Mouse (Mus musculus) gastrocnemius, postnatal 14 days (tissue): ENCODE results near the gene Fbxw8. TPM values are rescaled to one million over a fixed set of nuclear protein-coding genes. Genes with fewer than 3 reads are reported as not detected.

ENCODE experiments used
- DNase-seq: peaks from one replicate; pipeline ENCODE4 v3.0.0; 2021; ENCODE audit warnings: mixed read lengths
- intact Hi-C: fragments of 180-260 bp; cut with DNase I; formaldehyde crosslinking; loops from one replicate; pipeline ENCODE4 v1.15.1; 2025; ENCODE audit warnings: low total_unique reads
- total RNA-seq, 2 experiments: library from RNA; stranded (reverse); gene quantifications; 2 replicates each; pipeline ENCODE4 v1.2.3; 2021

Gene Fbxw8
- total RNA-seq, 2 experiments from 2014 or later: 24.0 to 27.1 TPM

DNA sequence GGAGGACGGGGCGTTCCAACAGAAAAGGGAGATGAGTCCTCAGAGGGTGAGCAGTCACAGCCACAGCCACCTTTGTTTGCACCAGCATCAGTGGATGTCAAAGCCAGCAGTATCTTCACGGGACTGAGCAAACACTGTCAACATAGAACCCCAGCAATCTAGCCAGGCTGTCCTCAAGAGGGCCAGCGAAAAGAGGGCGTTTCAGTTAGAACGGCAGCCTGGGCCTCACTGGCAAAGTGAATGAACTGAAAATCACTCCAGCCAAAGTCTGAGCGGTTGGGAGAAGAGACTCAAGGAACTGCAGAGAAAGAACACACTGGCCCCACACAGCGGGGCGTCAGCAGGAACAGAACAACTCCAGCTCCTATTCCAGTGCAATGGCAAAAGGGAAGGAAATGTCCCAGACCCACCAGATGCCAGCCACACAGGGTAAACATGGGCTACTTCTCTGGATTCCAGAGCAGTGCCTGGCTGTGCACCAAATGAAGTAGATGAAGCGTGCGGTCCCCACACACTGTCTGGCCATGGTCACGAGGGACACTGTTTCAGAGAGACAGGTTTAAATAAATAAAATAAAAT is 72.1 kb downstream of the Fbxw8 start:
- peak; percentile 31 for DNase-seq
- intact Hi-C loops: no loop called here

DNA sequence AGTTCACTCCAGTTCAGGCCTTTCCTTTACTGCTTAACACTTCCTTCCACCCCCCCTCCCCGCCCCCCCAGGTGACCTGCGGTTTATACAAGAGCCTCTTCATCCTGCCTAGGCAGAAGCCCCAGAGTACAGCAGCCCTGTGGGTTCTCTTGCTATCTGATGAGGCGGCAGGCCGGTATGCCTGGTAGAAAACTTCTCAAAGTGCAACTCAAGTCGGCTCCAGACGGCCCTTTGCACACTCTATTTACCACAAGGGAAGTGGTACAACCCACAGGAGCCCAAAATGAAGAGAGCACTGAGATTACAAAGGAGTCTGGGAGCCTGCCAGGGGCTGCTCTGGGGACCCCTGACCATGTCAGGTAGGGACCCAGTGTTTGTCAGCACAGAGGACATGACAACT is 73.3 kb downstream of the Fbxw8 start:
- DNase-seq: no peak
- intact Hi-C loops: no loop called here

DNA sequence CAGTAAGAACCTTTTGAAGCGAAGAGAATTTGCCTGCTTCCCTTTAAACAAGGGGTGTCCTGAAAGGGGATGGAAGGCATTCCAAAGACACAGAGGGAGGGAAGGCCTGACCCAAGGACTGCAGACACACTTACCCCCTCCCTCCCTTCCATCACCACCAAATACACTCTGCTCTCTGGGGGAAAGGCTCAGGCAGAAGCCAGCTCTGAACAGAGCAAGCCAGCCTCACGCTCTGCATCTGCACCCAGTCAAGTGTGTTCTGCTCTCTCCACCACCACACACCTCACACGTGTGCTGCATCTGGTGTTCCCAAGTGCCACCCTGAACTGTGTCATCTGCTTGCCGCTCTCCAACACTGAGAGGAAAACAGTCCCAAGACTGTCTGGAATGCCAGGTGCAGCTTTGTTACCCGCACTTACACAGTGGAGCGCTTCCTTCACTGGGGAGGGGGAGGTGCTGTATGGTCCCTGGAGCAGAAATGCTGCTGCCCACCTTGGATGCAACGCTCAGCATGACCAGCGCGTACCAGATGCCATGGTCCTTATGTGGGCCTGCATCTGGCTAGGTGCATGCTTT is 73.8 kb downstream of the Fbxw8 start:
- intact Hi-C loops: no loop called here
- DNase-seq: no peak

DNA sequence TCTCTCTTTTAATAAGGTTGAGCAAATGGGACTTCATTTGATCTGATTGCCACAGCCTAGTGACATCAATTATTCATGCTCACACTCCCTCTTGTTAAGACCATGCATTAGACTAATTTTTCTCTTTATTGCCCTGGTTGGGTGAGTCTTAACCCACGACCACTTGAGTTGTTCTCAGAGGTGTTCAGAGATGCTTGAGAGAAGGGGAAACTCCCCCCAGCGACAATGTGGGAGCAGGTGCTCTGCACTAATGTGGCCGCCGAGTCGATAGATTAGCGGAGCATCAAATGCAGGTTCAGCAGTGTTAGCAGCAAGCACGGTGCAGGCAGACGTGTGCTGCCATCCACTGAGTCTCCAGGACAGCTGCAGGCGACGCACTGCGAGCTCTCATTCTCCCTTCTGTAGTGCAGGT is 75.4 kb downstream of the Fbxw8 start:
- intact Hi-C loops: no loop called here
- DNase-seq: no peak

DNA sequence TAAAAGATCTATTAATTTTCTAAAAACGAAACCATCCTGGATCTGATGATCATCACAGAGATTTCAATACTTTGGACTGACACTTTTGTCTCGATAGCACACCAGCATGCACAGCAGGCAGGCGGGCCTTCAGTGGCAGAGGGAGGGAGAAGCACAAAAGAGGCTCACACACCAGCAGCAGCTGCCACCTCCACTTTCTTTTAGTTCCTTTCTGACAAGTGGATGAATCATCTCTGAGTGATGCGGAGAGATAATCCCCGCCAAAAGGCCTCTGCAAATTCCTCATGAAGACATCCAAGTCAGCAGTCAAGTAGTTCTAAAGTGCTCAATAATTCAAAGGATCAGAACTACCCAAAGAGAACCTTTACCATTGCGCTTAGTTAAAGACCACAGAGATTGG is 75.9 kb downstream of the Fbxw8 start:
- no peak for DNase-seq

DNA sequence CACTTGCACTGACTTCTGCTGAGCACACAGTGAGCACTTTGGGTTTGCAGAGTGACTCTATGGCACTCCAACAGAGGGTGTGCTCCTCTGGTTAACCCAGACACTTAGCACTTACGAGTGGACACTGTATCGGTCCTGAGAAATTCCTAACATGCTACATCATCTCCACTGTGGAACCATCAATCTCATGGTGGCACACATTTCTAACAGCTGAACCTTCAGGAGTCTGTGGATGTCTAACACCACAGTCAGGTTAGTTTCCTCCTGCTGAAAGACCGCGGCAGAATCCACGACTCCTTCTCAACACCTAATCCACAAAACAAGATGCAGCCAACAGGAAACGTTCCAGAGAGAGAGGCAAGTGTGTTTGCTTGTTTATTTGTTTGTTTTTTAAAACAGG is 76.7 kb downstream of the Fbxw8 start:
- no peak for DNase-seq
- intact Hi-C loops: no loop called here

More for the DNA sequence above, 75.9 kb downstream of the Fbxw8 start:
- intact Hi-C loops: no loop called here

DNA sequence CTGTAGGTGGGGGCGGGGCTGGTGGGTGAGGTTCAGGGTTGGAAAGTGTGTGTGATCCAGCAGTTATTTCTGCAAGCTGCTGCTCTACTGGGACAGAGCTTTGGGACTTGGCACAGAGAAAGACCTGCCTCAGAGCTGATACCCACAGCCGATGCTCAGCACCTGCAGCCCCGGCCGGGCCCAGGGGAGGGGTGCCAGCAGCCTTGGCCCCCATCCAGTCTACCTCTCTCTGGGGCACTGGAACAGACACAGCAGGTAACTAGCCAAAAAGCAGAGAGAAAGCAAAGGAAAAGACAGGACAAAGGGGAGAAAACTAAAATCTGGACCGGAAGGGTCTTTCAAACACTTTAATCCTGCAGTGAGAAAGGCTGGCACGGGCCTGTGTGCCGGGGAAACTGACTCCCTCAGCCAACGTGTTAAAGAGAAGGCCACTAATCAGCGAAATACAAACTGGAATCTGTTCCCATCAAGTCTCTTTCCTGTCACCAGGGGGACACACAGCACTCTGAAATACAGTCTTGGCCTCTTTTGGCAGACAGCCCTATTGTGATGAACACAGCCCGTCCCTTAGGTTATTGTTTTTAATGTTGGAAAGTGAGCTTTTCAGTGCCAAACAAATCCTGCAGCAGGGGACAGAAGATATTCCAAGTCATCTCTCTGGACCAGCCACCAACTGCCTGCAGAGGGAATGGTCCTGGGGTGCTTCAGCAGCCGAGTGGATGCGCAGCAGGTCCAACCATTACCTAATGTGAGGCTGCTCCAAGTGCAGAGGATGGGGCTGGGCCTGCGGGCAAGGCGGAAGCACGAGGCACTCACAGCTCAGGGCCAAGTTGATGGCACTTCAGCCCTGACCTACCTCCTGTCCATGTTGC is 78.3 kb downstream of the Fbxw8 start:
- peak; percentile 32 for DNase-seq

DNA sequence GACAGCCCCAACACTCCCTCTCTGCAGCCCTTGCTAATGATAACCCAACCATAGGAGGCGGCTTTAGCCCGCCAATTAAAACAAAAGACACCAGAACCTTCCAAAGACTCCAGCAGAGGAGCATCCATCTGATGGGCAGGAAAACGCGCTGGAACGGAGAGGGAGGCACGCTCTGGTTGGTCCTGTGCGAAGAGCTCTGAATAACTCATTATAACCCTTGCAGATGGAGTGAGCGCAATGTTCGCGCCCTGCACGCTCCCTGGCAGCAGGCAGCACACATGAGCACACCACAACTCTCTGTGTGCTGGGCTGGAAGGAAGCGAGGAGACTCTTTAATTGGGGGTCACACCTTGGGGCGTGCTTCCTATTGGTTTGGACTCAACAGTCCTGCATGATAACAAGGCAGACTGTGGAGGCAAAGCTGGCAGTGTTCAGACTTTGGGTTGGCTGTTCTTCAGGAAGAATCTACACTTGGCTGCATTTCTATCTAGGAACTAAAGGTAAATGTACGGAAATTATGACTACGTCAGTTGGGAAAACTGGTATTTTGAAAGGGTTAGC is 82.0 kb downstream of the Fbxw8 start:
- no peak for DNase-seq
- intact Hi-C loops: no loop called here

More for the DNA sequence above, 78.3 kb downstream of the Fbxw8 start:
- intact Hi-C loops: no loop called here

DNA sequence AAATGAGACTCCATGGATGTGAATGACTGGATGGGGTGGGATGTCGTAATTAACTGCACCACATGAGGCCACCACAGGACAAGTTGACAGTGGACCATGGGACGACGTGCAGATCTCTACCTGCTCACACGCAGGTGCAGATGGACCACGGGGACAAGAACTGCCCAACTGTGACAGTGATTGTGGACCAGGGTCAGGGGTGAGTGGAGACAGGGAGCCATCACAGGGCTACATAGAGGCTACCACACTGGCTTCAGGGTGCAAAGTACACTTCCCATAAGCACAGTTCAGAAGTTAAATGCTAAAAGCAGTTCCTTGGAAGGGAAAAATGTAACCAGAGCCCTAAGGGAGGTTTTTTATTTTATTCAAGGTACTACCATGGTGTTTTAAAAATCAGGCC is 83.5 kb downstream of the Fbxw8 start:
- intact Hi-C loops: no loop called here

DNA sequence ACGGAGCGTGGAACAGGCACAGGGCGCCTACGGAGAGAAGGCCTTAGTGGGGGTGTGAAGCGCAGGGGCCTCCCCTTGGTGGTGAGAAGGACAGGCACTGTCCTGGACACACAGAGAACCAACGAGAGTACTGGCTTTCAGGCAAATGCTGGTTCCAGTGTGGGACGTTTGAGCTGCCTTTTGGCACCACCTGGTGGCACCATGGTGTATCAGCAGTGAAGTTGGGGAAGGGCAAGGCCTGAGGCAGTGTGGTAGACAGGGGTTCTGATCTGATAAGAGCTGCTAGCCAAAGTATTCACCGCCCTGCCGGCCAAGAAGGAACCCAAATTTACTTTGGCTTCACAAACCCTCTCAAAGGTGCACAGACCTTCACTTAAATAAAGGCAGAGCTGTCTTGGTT is 85.9 kb downstream of the Fbxw8 start:
- intact Hi-C loops: no loop called here
- peak; percentile 57 for DNase-seq

More for the DNA sequence above, 83.5 kb downstream of the Fbxw8 start:
- DNase-seq: no peak

DNA sequence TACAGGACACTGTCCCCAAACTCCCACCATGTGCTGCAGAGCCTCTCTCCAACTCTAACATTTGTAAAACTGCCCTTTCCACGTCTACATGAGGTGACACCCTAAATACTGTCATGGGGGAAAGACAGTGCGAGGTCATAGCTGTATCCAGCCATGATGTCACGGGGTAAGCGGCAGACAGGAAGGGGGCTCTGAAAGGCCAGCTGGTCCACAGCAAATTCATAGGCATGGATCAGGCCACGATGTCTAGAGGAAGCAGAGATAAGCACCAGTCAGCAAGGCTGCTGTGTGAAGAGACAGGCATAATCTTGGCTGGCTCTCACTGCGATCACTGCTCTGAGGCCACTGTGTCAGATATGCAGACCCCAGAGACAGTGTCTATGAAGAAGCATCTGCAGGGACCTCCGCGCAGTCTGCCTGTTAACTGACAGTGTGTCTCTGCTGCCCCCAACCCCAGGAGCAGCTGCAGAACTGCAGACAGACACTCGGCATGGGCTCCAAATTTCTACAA is 87.2 kb downstream of the Fbxw8 start:
- no peak for DNase-seq
- intact Hi-C loops: loop anchor here (1.0 kb wide), 1 partner anchor 63 kb away; no protein-coding TSS in a partner anchor

DNA sequence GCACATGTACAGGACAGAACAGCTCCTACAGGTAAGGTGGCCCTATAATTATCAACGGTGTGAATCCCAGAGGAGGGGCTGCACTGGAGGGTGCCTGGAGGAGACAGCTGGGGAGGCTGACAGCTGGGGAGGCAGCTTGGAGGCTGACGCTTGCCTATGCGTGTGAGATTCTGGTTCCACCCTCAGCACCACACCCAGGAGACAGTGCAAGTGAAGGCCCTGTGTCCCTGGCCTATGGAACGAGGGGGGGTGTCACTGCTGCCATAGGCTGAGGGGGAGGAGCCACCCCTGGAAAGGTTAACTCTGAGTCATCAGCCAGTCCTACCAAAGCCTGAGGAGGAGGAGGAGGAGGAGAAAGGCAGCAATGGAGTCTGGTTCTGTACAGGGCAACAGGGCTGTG is 87.7 kb downstream of the Fbxw8 start:
- intact Hi-C loops: no loop called here

DNA sequence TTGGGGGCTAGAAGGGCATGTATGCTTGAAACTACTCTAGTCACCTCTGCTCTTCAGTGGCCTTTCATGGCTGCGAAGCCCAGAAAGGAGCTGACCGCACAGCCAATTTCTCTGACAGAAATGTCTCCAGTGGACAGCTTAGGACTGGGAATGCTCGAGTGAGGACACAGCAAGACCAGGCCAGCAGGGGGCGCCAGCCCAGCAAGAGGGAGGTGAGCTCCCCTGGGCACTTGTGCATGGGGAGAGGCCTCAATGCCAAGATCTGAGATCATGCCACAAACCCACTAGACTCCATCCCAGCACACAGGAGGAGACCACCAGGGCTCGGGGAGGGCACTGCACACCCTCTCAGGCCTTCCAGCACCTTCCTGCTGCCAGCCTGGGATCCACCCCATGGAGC is 88.4 kb downstream of the Fbxw8 start:
- intact Hi-C loops: no loop called here
- peak; percentile 80 for DNase-seq

More for the DNA sequence above, 87.7 kb downstream of the Fbxw8 start:
- DNase-seq: no peak

DNA sequence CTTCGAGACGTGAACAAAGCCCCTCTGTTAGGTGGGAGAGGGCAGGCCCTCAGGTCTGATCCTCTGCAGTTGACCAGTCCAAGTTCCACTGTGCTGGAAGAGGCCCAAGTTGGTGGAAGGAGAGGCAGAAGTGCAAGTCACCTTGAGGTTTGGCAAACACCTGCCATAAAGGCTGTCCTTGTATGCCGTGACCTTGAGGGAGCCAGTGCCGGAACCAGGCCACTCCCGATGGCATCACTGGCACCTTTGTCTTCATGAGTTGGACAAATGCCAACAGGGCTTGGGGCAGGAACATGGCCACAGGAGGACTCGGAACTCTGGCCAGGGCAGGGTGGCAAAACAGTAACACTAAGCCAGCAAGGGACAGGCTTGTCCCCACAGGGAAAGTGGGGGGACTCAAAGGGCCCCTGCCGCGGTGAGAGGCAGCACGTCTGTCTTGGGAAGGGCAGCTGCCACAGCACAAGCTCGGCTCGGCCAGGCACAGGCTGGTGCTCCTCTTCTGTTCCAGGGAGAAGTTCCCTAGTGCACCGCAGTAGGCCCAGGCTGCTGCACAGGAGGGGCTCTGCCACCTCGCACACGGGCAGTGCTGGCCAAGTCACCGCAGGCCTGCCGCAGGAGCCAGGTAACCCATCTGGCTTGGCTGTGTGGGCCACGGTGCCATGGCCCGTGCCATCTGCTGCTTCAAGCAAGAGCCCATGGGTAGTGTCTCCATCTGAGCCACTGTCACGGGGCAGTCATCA is 89.6 kb downstream of the Fbxw8 start:
- intact Hi-C loops: no loop called here
- DNase-seq: no peak

DNA sequence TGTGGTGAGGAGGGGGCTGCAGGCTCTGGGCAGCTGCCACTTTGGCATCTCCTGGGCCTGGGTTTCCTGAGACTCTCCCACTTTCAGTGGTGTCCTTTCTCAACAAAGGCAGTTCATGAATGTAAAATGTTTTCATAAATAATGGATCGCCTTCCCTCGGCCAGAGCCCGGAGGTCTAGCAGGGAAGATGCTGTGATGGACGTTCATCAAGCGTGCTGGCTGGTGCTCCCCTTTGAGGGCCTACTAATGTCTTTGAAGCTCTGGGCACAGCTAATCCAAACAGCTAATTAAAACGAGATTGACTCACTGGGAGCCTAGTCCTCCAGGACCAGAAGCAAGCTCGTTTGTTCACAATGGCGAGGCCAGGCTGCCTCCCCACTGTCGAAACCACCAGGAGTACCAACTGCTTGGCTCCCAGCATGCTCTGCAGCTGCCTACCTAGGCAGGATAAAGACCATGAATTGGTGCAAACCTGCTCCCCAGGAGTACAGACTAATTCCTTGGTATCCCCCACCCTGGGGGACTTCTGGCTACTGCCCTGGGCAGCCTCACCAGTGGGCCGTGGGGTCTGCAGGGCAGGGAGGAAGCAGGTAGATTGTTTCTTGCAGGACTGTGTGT is 90.9 kb downstream of the Fbxw8 start:
- intact Hi-C loops: no loop called here
- DNase-seq: no peak

DNA sequence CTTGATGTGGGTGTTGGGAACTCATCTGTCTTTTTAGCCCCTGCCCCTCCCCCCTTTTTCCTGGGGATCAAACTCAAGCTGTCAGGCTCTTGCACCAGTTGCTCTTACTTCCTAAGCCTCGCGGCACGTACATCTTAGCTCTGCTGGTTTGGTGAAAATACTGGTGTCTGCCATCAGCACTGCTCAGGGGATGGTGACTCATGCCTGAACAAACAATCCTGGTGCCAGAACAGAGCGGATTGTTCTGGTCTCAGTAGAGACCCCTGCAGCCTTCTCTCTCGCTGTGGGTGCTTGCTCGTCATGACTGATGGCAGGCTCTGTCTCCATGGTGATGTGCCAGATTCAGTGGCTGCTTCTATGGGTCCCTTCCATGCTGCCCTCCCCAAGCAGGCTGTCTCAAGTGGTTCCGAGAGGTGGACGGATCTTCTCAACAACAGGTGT is 92.1 kb downstream of the Fbxw8 start:
- intact Hi-C loops: no loop called here
- no peak for DNase-seq

DNA sequence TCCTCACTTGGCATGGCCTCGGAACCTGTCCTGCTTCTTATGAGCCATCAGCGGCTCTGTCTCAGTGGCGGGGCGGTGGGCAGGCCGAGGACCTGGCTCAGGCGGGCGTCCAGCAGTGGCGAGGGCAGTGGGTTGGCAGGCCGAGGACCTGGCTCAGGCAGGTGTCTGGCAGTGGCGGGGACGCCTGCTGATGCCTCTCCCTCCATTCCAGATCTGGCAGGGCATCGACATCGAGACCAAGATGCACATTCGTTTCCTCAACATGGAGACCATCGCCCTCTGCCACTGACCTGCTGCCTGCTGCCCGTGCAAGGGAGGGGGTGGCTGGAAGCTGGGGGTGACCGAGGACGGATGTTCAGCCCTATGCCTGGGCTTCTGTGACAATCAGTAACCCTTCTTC is 93.9 kb downstream of the Fbxw8 start:
- intact Hi-C loops: no loop called here
- DNase-seq: no peak

DNA sequence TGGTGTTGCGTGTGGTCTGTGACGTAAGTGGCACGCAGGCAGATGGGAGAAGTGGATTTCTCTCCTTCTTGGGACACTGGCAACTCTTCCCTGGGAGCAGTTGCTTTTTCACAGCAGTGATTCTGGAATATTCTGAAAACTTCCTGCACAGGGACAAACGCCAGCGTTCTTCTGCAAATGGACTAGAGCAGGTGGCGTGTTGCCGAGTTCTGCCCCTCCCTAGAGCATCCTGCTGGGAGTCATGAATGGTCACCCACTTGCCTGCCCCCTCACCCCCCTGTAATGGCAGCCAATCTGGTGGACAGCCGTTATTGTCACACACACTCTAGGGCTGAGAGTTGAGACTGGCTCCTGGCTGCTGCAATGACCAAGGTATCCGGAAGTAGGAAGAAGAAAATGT is 95.6 kb downstream of the Fbxw8 start:
- intact Hi-C loops: no loop called here
- no peak for DNase-seq

DNA sequence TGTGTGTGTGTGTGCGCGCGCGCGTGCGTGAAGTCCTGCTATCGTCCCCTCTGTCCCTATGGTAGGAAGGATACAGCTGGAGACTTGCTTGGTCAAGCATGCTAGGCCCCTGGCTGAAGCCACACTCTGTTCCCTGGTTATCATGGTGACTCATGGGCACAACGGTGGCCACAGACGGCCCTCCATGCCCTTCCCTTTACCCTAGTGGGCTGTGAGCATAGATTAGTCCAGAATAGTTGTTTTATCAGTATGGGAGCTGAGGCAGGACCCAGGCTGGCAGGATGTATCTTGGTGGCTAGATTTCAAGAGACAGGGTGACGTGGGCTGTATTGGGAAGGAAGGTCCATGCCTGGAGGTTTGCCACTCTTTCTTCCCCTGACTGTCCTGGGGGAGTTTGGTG is 96.4 kb downstream of the Fbxw8 start:
- DNase-seq: no peak
- intact Hi-C loops: no loop called here
